Mouse (Mus musculus) macrophage (primary cell): Measurements from ENCODE around the gene Atp5d. TPM values are rescaled to one million over a fixed set of nuclear protein-coding genes. Genes with fewer than 3 reads are reported as not detected.
"Not testable (repeated sequence)": the region's sequence is repeated elsewhere in the genome, so short reads cannot be mapped to it uniquely, and the experiment has no call there.

Experiments
- H3K27ac ChIP-seq: fragments of 350-480 bp; formaldehyde crosslinking; 2 replicates; pipeline ENCODE4 v1.9.0; 2021
- H3K36me3 ChIP-seq: fragments of 350-480 bp; formaldehyde crosslinking; 2 replicates; pipeline ENCODE4 v1.9.0; 2021; ENCODE audit errors: inconsistent target
- H3K4me3 ChIP-seq: fragments of 350-480 bp; formaldehyde crosslinking; 2 replicates; pipeline ENCODE4 v1.9.0; 2021; ENCODE audit errors: inconsistent target
- H3K79me2 ChIP-seq: fragments of 350-480 bp; formaldehyde crosslinking; 2 replicates; pipeline ENCODE4 v1.9.0; 2021; ENCODE audit errors: inconsistent target
- whole genome bisulfite sequencing: methylation state at CpG from one replicate; pipeline ENCODE4 v1.1.7; 2026; ENCODE audit warnings: inconsistent platforms; ENCODE audit not compliant: missing documents; 5-methylcytosine and 5-hydroxymethylcytosine counted together
- polyA plus RNA-seq: library from polyadenylated mRNA; stranded (reverse); fragments of 250-400 nt; gene quantifications from 3 replicates; pipeline ENCODE4 v1.2.4, GENCODE M21; 2018; ENCODE audit warnings: inconsistent platforms

The Atp5d gene
- polyA plus RNA-seq, 1 experiment from 2014 or later = 68.4 TPM

- Histone ChIP-seq H3K36me3 (peaks cover 20% of the 10 kb centered on the region; the same call in 1 of the 2 replicates), H3K79me2 (peaks cover 26% of the 10 kb centered on the region), H3K27ac (peak overlapping the region; percentile 88), H3K4me3 (peak overlapping the region; percentile 27)
- under 1% methylated on average over 50 of the region's 55 CpGs for WGBS
Measured at GRCm38 (mm10) chr10:80159561-80160454, 21.4 kb downstream of the Atp5d start.

GRCm38 (mm10) chr10:80160455-80161371 is 22.3 kb downstream of the Atp5d start:
- 7% methylated on average over 33 of the region's 33 CpGs for WGBS
- H3K27ac ChIP-seq = peak overlapping the region; percentile 77
- H3K36me3 ChIP-seq = peaks cover 11% of the 10 kb centered on the region; the same call in 1 of the 2 replicates
- H3K79me2 ChIP-seq = peaks cover 17% of the 10 kb centered on the region
- H3K4me3 ChIP-seq = peak overlapping the region; percentile 27

- Histone ChIP-seq H3K27ac (peak overlapping the region; percentile 77), H3K79me2 (peaks cover 9% of the 10 kb centered on the region; the same call in 1 of the 2 replicates), H3K4me3 (peak overlapping the region; percentile 27; the same call in 1 of the 2 replicates), H3K36me3 (peaks cover 7% of the 10 kb centered on the region; the same call in 1 of the 2 replicates)
- 35% methylated on average over 4 of the region's 7 CpGs for WGBS
Measured at GRCm38 (mm10) chr10:80161522-80162242, 23.2 kb downstream of the Atp5d start.

- WGBS = 75% methylated on average over 3 of the region's 3 CpGs
- peak overlapping the region; percentile 77 for H3K27ac ChIP-seq
- H3K79me2 ChIP-seq = peaks cover 3% of the 10 kb centered on the region; the same call in 1 of the 2 replicates
- no peak overlapping the region for H3K4me3 ChIP-seq
- H3K36me3 ChIP-seq = peaks cover 3% of the 10 kb centered on the region; the same call in 1 of the 2 replicates
Measured at GRCm38 (mm10) chr10:80162243-80162608, 23.8 kb downstream of the Atp5d start.

GRCm38 (mm10) chr10:80162716-80163299 is 24.4 kb downstream of the Atp5d start:
- peak overlapping the region; percentile 77 for H3K27ac ChIP-seq
- no peak overlapping the region for H3K4me3 ChIP-seq
- H3K79me2 ChIP-seq = no peaks in the 10 kb centered on the region
- WGBS = 66% methylated on average over 6 of the region's 6 CpGs
- no peaks in the 10 kb centered on the region for H3K36me3 ChIP-seq

- 63% methylated on average over 7 of the region's 8 CpGs for WGBS
- H3K36me3 ChIP-seq = no peaks in the 10 kb centered on the region
- H3K27ac ChIP-seq = peak overlapping the region; percentile 77
- peaks cover 4% of the 10 kb centered on the region for H3K79me2 ChIP-seq
- no peak overlapping the region for H3K4me3 ChIP-seq
Measured at GRCm38 (mm10) chr10:80163721-80164120, 25.3 kb downstream of the Atp5d start.

GRCm38 (mm10) chr10:80164161-80164997 is 25.9 kb downstream of the Atp5d start:
- WGBS = 23% methylated on average over 41 of the region's 44 CpGs

GRCm38 (mm10) chr10:80164998-80165344 is 26.5 kb downstream of the Atp5d start:
- H3K36me3 ChIP-seq = peaks cover 2% of the 10 kb centered on the region; the same call in 1 of the 2 replicates
- 0% methylated on average over 17 of the region's 17 CpGs for WGBS
- H3K79me2 ChIP-seq = peaks cover 16% of the 10 kb centered on the region
- H3K4me3 ChIP-seq = peak overlapping the region; percentile 18; the same call in 1 of the 2 replicates
- peak overlapping the region; percentile 48 for H3K27ac ChIP-seq

More at GRCm38 (mm10) chr10:80164161-80164997, 25.9 kb downstream of the Atp5d start:
- no peaks in the 10 kb centered on the region for H3K36me3 ChIP-seq
- peaks cover 10% of the 10 kb centered on the region for H3K79me2 ChIP-seq
- H3K4me3 ChIP-seq = peak overlapping the region; percentile 18; the same call in 1 of the 2 replicates
- H3K27ac ChIP-seq = peak overlapping the region; percentile 77

- Histone ChIP-seq H3K36me3 (peaks cover 8% of the 10 kb centered on the region; the same call in 1 of the 2 replicates), H3K79me2 (peaks cover 22% of the 10 kb centered on the region), H3K4me3 (peak within 1 kb of the TSS; percentile 18; the same call in 1 of the 2 replicates), H3K27ac (peak within 1 kb of the TSS; percentile 51)
- 45% methylated on average over 20 of the region's 20 CpGs for WGBS
Measured at GRCm38 (mm10) chr10:80165392-80166128, 27.1 kb downstream of the Atp5d start, which contains the start of gene Cirbp. Gene Cirbp, plus strand, starts transcription at chr10:80165985.

- peaks cover 27% of the 10 kb centered on the region for H3K79me2 ChIP-seq
- peak overlapping the region; percentile 15; the same call in 1 of the 2 replicates for H3K27ac ChIP-seq
- H3K4me3 ChIP-seq = not testable (repeated sequence)
- H3K36me3 ChIP-seq = peaks cover 14% of the 10 kb centered on the region; the same call in 1 of the 2 replicates
- 96% methylated on average over 4 of the region's 4 CpGs for WGBS
Measured at GRCm38 (mm10) chr10:80166136-80166535, 27.7 kb downstream of the Atp5d start.

- Histone ChIP-seq H3K27ac (peak overlapping the region; percentile 51), H3K36me3 (peaks cover 17% of the 10 kb centered on the region; the same call in 1 of the 2 replicates), H3K79me2 (peaks cover 27% of the 10 kb centered on the region), H3K4me3 (peak overlapping the region; percentile 49; the same call in 1 of the 2 replicates)
- under 1% methylated on average over 52 of the region's 55 CpGs for WGBS
Measured at GRCm38 (mm10) chr10:80167460-80168037, 29.1 kb downstream of the Atp5d start.
